Mouse (Mus musculus) left cerebral cortex, adult 9 months (tissue): ENCODE measurements around the gene Unc80.

Experiments
- DNase-seq, 2 experiments: peaks; one replicate each; pipeline ENCODE4 v3.0.0; 2022; ENCODE audit warnings: low spot score in 2 of 2

Unc80 gene

DNA sequence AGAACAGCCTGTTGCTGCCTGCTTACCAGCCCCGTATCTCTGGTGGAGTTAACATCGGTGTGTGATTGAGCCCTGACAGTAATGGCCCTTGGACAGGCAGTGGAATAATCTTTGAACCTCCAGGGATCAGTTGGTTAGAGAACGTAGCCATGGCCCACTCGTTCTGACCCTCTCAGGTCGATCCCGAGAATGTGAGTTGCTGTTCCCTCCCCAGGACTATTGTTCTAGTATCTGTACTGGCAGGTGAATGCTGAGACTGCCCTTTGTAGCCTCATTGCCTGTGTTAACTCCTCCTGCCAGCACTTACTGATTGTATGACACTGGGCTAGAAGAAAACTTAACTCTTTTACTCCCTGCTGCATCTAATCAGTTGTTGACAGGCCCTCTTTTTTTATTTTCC, 236.4 kb downstream of the Unc80 start:
- DNase-seq = no peak

DNA sequence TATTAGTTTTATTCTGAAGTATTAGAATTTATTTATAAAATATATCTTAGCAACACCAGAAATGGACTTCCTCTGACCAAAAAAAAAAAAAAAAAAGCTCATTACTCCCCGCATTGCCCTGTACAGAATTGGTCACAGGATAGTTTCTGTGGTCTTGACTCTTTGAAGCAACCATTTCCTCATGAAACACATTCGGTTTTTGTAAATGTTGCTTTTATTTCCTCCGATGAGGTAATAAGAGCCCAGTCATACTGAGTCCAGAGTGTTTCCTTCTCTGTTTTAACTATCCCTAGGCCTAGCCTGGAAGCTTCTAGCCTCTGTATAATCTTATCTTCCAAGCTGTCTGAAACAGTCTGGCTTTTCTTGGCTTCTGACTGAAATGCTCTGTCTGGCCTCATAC, 244.7 kb downstream of the Unc80 start:
- no peak for DNase-seq

DNA sequence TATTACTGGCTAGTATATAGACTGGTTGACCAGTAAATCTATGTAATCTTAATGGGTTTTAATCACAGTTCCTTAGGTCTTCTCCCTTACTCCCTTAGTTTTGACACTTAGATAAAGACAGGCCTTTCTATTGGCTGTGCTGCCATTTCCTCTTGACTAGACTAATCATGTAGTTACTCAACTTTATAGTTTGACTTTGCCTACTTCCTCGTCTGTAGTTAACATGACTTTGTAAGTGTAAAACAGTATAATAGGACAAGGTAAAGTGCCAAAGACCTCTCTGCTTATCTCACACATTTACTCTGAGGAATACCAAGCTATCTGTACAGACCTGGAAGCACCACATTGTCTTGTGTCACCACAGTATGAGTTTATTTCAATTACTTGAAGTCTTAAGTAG, 262.4 kb downstream of the Unc80 start:
- no peak for DNase-seq
